In genomic region chr17:25400443-25400842, GRCm38 (mm10) we compare ENCODE assay signal across 11 mouse cellular contexts. TPM values are rescaled to one million over a fixed set of nuclear protein-coding genes. Genes with fewer than 3 reads are reported as not detected.
DNase-seq lines count a peak whose midpoint lies in the region; ATAC-seq and TF ChIP-seq lines count a peak whose summit lies in the region.
"Had no signal": no experiment of that assay in that cellular context is flagged by ENCODE, and none has a peak within 500 bp of the region (broad histone marks: within the 10 kb centered on the region; RNA-seq: fewer than 3 reads in every experiment).

No protein-coding gene starts in this region.

- H3K9me3 ChIP-seq in intestine, embryonic 14.5 days (ENCODE audit: control insufficient read depth, low read length) = no peaks in the 10 kb centered on the region
- no peaks in the 10 kb centered on the region for H3K9me3 ChIP-seq in intestine, postnatal 0 days (ENCODE audit: control insufficient read depth)
- H3K9me3 ChIP-seq in CH12.LX (replicated peaks; ENCODE audit: low read length) = no peaks in the 10 kb centered on the region
- H3K9me3 ChIP-seq: liver, embryonic 15.5 days had no signal

- no peak overlapping the region for H3K27ac ChIP-seq in intestine, embryonic 14.5 days (ENCODE audit: low read depth)
- H3K27ac ChIP-seq in intestine, postnatal 0 days (ENCODE audit: low read depth, low read length) = no peak overlapping the region
- H3K27ac ChIP-seq in CH12.LX (ENCODE audit: insufficient read depth, low read depth) = no peak overlapping the region
- H3K27ac ChIP-seq: liver, embryonic 15.5 days had no signal

- TF ChIP-seq CTCF in intestine, postnatal 0 days (IDR thresholded peaks at IDR 0.05; ENCODE audit: low read depth) = no peak
- TF ChIP-seq CTCF in CH12.LX (conservative IDR thresholded peaks at IDR 0.05 in 1 of 2, IDR thresholded peaks at IDR 0.05 in 1 of 2; ENCODE audit: low read depth in 2 of 2, low read length in 2 of 2) = no peak

- H3K4me3 ChIP-seq in intestine, embryonic 14.5 days (ENCODE audit: low read depth, low read length) = no peak overlapping the region
- H3K4me3 ChIP-seq in intestine, postnatal 0 days (ENCODE audit: low read depth, low read length) = no peak overlapping the region
- no peak overlapping the region for H3K4me3 ChIP-seq in CH12.LX (replicated peaks in 1 of 3; ENCODE audit: low read depth in 2 of 3, low read length in 2 of 3, poor library complexity in 1 of 3)
- H3K4me3 ChIP-seq: liver, embryonic 15.5 days had no signal

- no peak overlapping the region for H3K9ac ChIP-seq in intestine, embryonic 14.5 days (ENCODE audit: low read length)
- no peak overlapping the region for H3K9ac ChIP-seq in intestine, postnatal 0 days (ENCODE audit: low read depth, low read length)
- no peak overlapping the region for H3K9ac ChIP-seq in CH12.LX (ENCODE audit: insufficient read depth, low read depth)
- H3K9ac ChIP-seq: liver, embryonic 15.5 days had no signal

- 10% methylated on average over 7 of the region's 7 CpGs for WGBS in intestine, embryonic 14.5 days
- 5% methylated on average over 7 of the region's 7 CpGs for WGBS in intestine, postnatal 0 days

- H3K36me3 ChIP-seq in intestine, embryonic 14.5 days (ENCODE audit: control insufficient read depth, insufficient read depth, low read length) = 0 out of 2 replicates have a peak, but pooled peaks cover 10% of the 10 kb centered on the region
- H3K36me3 ChIP-seq in intestine, postnatal 0 days (ENCODE audit: control insufficient read depth, insufficient read depth) = no peaks in the 10 kb centered on the region
- H3K36me3 ChIP-seq in CH12.LX (replicated peaks in 1 of 2; ENCODE audit: control insufficient read depth in 1 of 2, insufficient read depth in 1 of 2, low read length in 1 of 2) = no peaks in the 10 kb centered on the region
- H3K36me3 ChIP-seq: liver, embryonic 15.5 days had no signal

- no peak for TF ChIP-seq RAD21 in CH12.LX (IDR thresholded peaks at IDR 0.05; ENCODE audit: low read depth, low read length)

- no peaks in the 10 kb centered on the region for H3K27me3 ChIP-seq in intestine, embryonic 14.5 days (replicated peaks; ENCODE audit: control insufficient read depth, insufficient read depth, low read length)
- H3K27me3 ChIP-seq in intestine, postnatal 0 days (replicated peaks; ENCODE audit: control insufficient read depth, insufficient read depth, low read length) = no peaks in the 10 kb centered on the region
- H3K27me3 ChIP-seq in CH12.LX (replicated peaks) = peaks cover 71% of the 10 kb centered on the region
- H3K27me3 ChIP-seq: liver, embryonic 15.5 days had no signal

- H3K79me2 ChIP-seq in CH12.LX (replicated peaks; ENCODE audit: control insufficient read depth, extremely low read depth, insufficient read depth, poor library complexity, severe bottlenecking) = no peaks in the 10 kb centered on the region

- dilution Hi-C loops in CH12.LX (cut with MboI; ENCODE audit: extremely low pct_ligation_motif_present, extremely low pct_unique_long_range_greater_than_20kb, low sequenced_read_pairs) = no loop called here

- peak; percentile 89 for DNase-seq in intestine, embryonic 14.5 days (ENCODE audit: low spot score)
- DNase-seq in CH12.LX (ENCODE audit: extremely low read depth) = peak; percentile 10
- peak; percentile 79 for DNase-seq in embryo, embryonic 10.5 days (ENCODE audit: low spot score)
- no peak for DNase-seq in layer of hippocampus, adult 18-20 months (ENCODE audit: low spot score in 2 of 2)
- DNase-seq in Muller cell, postnatal 12 days (ENCODE audit: inconsistent ontology term) = no peak
- no peak for DNase-seq in urinary bladder, postnatal 36 days (ENCODE audit: low spot score in 2 of 2)

- TF ChIP-seq EP300 in CH12.LX (IDR thresholded peaks at IDR 0.05; ENCODE audit: low read length) = no peak

- no peak for TF ChIP-seq POLR2A in CH12.LX (IDR thresholded peaks at IDR 0.05; ENCODE audit: low read depth, low read length)

- no peak for ATAC-seq in intestine, embryonic 14.5 days (replicated peaks; ENCODE audit: low FRiP score, low TSS enrichment, low read depth)
- no peak for ATAC-seq in intestine, postnatal 0 days
- ATAC-seq in megakaryocyte-erythroid progenitor cell, adult 5-6 weeks (replicated peaks; ENCODE audit: low FRiP score, low TSS enrichment, poor library complexity, severe bottlenecking) = 0 out of 2 replicates have a peak, but pooled peaks have one; percentile 43

- in situ Hi-C loops in CH12.LX (cut with MboI; ENCODE audit: low pct_ligation_motif_present, low pct_unique_long_range_greater_than_20kb, low sequenced_read_pairs) = loop anchor here (5.0 kb wide), 1 partner anchor 72 kb away; no protein-coding TSS in a partner anchor

- H3K4me1 ChIP-seq in intestine, embryonic 14.5 days (replicated peaks; ENCODE audit: control insufficient read depth, insufficient read depth, low read length) = peaks cover 13% of the 10 kb centered on the region
- 0 out of 2 replicates have a peak, but pooled peaks cover 2% of the 10 kb centered on the region for H3K4me1 ChIP-seq in intestine, postnatal 0 days (replicated peaks; ENCODE audit: control insufficient read depth, insufficient read depth, low read length)
- no peaks in the 10 kb centered on the region for H3K4me1 ChIP-seq in CH12.LX (ENCODE audit: control insufficient read depth in 1 of 2, insufficient read depth in 2 of 2)

- no peak overlapping the region for H3K4me2 ChIP-seq in intestine, embryonic 14.5 days (ENCODE audit: low read length)
- H3K4me2 ChIP-seq in intestine, postnatal 0 days (replicated peaks; ENCODE audit: low read depth) = no peak overlapping the region
- no peak overlapping the region for H3K4me2 ChIP-seq in CH12.LX (ENCODE audit: insufficient read depth, low read depth, poor library complexity, severe bottlenecking)
- H3K4me2 ChIP-seq: liver, embryonic 15.5 days had no signal

TF ChIP-seq in CH12.LX, 34 proteins besides CTCF, POLR2A, EP300 and RAD21 (continues in another document):
- no peak for TF ChIP-seq NELFE (IDR thresholded peaks at IDR 0.05; ENCODE audit: low read depth, low read length)
- TF ChIP-seq ETS1 (conservative IDR thresholded peaks at IDR 0.05; ENCODE audit: low read depth, low read length) = no peak
- no peak for TF ChIP-seq SIN3A (IDR thresholded peaks at IDR 0.05; ENCODE audit: low read length)
- TF ChIP-seq SMC3 (IDR thresholded peaks at IDR 0.05; ENCODE audit: low read depth, low read length) = no peak
- no peak for TF ChIP-seq JUN (IDR thresholded peaks at IDR 0.05; ENCODE audit: insufficient read depth, low read depth, low read length)
- no peak for TF ChIP-seq ZMIZ1 (IDR thresholded peaks at IDR 0.05; ENCODE audit: low read depth, low read length)
- TF ChIP-seq MEF2A (IDR thresholded peaks at IDR 0.05; ENCODE audit: borderline replicate concordance, low read depth, low read length) = no peak

RNA-seq across cellular contexts. Expression of gene Tpsg1, which starts 31.4 kb away (rescaled TPM):
- polyA plus RNA-seq in intestine, embryonic 14.5 days (2014; fragmentation: Nextera tagmentation; extraction: Ambion mirVana) = 2.1 and 6.3 TPM in 2 replicates
- 11.0 and 13.3 TPM in 2 replicates for polyA plus RNA-seq in intestine, postnatal 0 days (2015; fragmentation: Nextera tagmentation; extraction: Ambion mirVana)
- total RNA-seq in CH12.LX (2012; rRNA removed) (not detected in 2 replicates), CH12.LX (2014; rRNA removed) (not detected in 2 replicates)
- not detected in 2 replicates for polyA plus RNA-seq in CH12.LX (2012; ENCODE audit: insufficient read length, low read depth)
- total RNA-seq in megakaryocyte-erythroid progenitor cell, adult 5-6 weeks (2014; fragmentation: Nextera tagmentation) = not detected in 2 replicates
- total RNA-seq in megakaryocyte-erythroid progenitor cell, adult 5-6 weeks (2017) = not detected in 2 replicates
- total RNA-seq in layer of hippocampus, adult 18-20 months (2021) = not detected
- polyA plus RNA-seq: gonadal fat pad, adult 2 months had no signal

RNA-seq across cellular contexts. Expression of gene Cacna1h, which starts 33.1 kb away (rescaled TPM):
- polyA plus RNA-seq in intestine, embryonic 14.5 days (2014; fragmentation: Nextera tagmentation; extraction: Ambion mirVana) = 6.6 and 7.0 TPM in 2 replicates
- polyA plus RNA-seq in intestine, postnatal 0 days (2015; fragmentation: Nextera tagmentation; extraction: Ambion mirVana) = 1.7 and 1.9 TPM in 2 replicates
- total RNA-seq in CH12.LX (2012; rRNA removed) (0.21 TPM in 1 of 2 replicates, not detected in the other), CH12.LX (2014; rRNA removed) (0.04 and 0.08 TPM in 2 replicates)
- 0.21 and 0.49 TPM in 2 replicates for polyA plus RNA-seq in CH12.LX (2012; ENCODE audit: insufficient read length, low read depth)
- 0.67 and 3.8 TPM in 2 replicates for total RNA-seq in megakaryocyte-erythroid progenitor cell, adult 5-6 weeks (2014; fragmentation: Nextera tagmentation)
- total RNA-seq in megakaryocyte-erythroid progenitor cell, adult 5-6 weeks (2017) = 0.15 TPM in 1 of 2 replicates, not detected in the other
- total RNA-seq in layer of hippocampus, adult 18-20 months (2021) = 100 to 1,000 TPM; 101 to 115 TPM

RNA-seq across cellular contexts. Expression of gene Tpsb2, which starts 34.3 kb away (rescaled TPM):
- 0.66 and 0.89 TPM in 2 replicates for polyA plus RNA-seq in intestine, embryonic 14.5 days (2014; fragmentation: Nextera tagmentation; extraction: Ambion mirVana)
- polyA plus RNA-seq in intestine, postnatal 0 days (2015; fragmentation: Nextera tagmentation; extraction: Ambion mirVana) = 6.7 and 7.8 TPM in 2 replicates
- not detected in 2 replicates for total RNA-seq in CH12.LX (2012; rRNA removed)
- total RNA-seq in CH12.LX (2014; rRNA removed) = not detected in 2 replicates
- polyA plus RNA-seq in CH12.LX (2012; ENCODE audit: insufficient read length, low read depth) = not detected in 2 replicates
- total RNA-seq in megakaryocyte-erythroid progenitor cell, adult 5-6 weeks (2014; fragmentation: Nextera tagmentation) = not detected in 2 replicates
- not detected in 2 replicates for total RNA-seq in megakaryocyte-erythroid progenitor cell, adult 5-6 weeks (2017)
- under 1 TPM in 1 of 2 experiments, not detected in 1; 0.30 TPM for total RNA-seq in layer of hippocampus, adult 18-20 months (2021)

RNA-seq across cellular contexts. Expression of gene Tekt4, which starts 54.0 kb away (rescaled TPM):
- polyA plus RNA-seq in intestine, embryonic 14.5 days (2014; fragmentation: Nextera tagmentation; extraction: Ambion mirVana) = 0.35 TPM in 1 of 2 replicates, not detected in the other
- not detected in 2 replicates for polyA plus RNA-seq in intestine, postnatal 0 days (2015; fragmentation: Nextera tagmentation; extraction: Ambion mirVana)
- total RNA-seq in CH12.LX (2012; rRNA removed) = not detected in 2 replicates
- not detected in 2 replicates for total RNA-seq in CH12.LX (2014; rRNA removed)
- polyA plus RNA-seq in CH12.LX (2012; ENCODE audit: insufficient read length, low read depth) = not detected in 2 replicates
- not detected in 2 replicates for total RNA-seq in megakaryocyte-erythroid progenitor cell, adult 5-6 weeks (2014; fragmentation: Nextera tagmentation)
- total RNA-seq in megakaryocyte-erythroid progenitor cell, adult 5-6 weeks (2017) = not detected in 2 replicates
- total RNA-seq in layer of hippocampus, adult 18-20 months (2021) = 1 to 10 TPM; 2.1 TPM
- total RNA-seq: adrenal gland, adult 18-20 months had no signal
- polyA plus RNA-seq: liver, embryonic 15.5 days had no signal

RNA-seq across cellular contexts. Expression of gene Tpsab1, which starts 55.1 kb away (rescaled TPM):
- not detected in 2 replicates for polyA plus RNA-seq in intestine, embryonic 14.5 days (2014; fragmentation: Nextera tagmentation; extraction: Ambion mirVana)
- 0.10 and 0.20 TPM in 2 replicates for polyA plus RNA-seq in intestine, postnatal 0 days (2015; fragmentation: Nextera tagmentation; extraction: Ambion mirVana)
- total RNA-seq in CH12.LX (2012; rRNA removed) = not detected in 2 replicates
- total RNA-seq in CH12.LX (2014; rRNA removed) = not detected in 2 replicates
- polyA plus RNA-seq in CH12.LX (2012; ENCODE audit: insufficient read length, low read depth) = not detected in 2 replicates
- not detected in 2 replicates for total RNA-seq in megakaryocyte-erythroid progenitor cell, adult 5-6 weeks (2014; fragmentation: Nextera tagmentation)
- total RNA-seq in megakaryocyte-erythroid progenitor cell, adult 5-6 weeks (2017) = not detected in 2 replicates
- not detected for total RNA-seq in layer of hippocampus, adult 18-20 months (2021)
- polyA plus RNA-seq: liver, embryonic 15.5 days had no signal

Comparison
In these comparisons a context has a peak if more than half of its experiments do, and no peak if none do; other contexts are left out.
1. DNase-seq: peak in intestine, embryonic 14.5 days (single experiment), CH12.LX (single experiment) and embryo, embryonic 10.5 days (single experiment); none in layer of hippocampus, adult 18-20 months (0 of 2), Muller cell, postnatal 12 days (single experiment) and urinary bladder, postnatal 36 days (0 of 2).
2. RNA of gene Cacna1h, which starts 33.1 kb away (total RNA-seq): 101 to 115 TPM in layer of hippocampus, adult 18-20 months; 0.15 to 3.8 TPM in megakaryocyte-erythroid progenitor cell, adult 5-6 weeks and 0.04 to 0.21 TPM in CH12.LX; every median in the first group is over 10 times any median in the second.